Mouse (Mus musculus) heart, embryonic 11.5 days (tissue): Measurements from ENCODE around the gene Gpr107. TPM values are rescaled to one million over a fixed set of nuclear protein-coding genes. Genes with fewer than 3 reads are reported as not detected.
"Not testable (repeated sequence)": the region's sequence is repeated elsewhere in the genome, so short reads cannot be mapped to it uniquely, and the experiment has no call there.

ENCODE experiments used
- ATAC-seq: fragments of 200-750 bp; cut with Nextera tagmentation; replicated peaks from 2 replicates; pipeline ENCODE4 v1.8.0; 2017; ENCODE audit warnings: moderate library complexity; ENCODE audit not compliant: insufficient number of reproducible peaks, low FRiP score, low TSS enrichment
- H3K27ac ChIP-seq: fragments of 300-500 bp; sonication (generic); 2 replicates; pipeline ENCODE4 v1.5.1; 2014; ENCODE audit warnings: mild to moderate bottlenecking, low read depth, low read length
- H3K27me3 ChIP-seq: fragments of 300-500 bp; sonication (generic); 2 replicates; pipeline ENCODE4 v1.6.1; 2014; ENCODE audit warnings: mild to moderate bottlenecking, low read length, mixed read lengths; ENCODE audit not compliant: control insufficient read depth, insufficient read depth
- H3K36me3 ChIP-seq: fragments of 300-500 bp; sonication (generic); 2 replicates; pipeline ENCODE4 v1.6.1; 2014; ENCODE audit warnings: mild to moderate bottlenecking, low read length, moderate library complexity, mixed read lengths; ENCODE audit not compliant: control insufficient read depth, insufficient read depth
- H3K4me1 ChIP-seq: fragments of 300-500 bp; sonication (generic); 2 replicates; pipeline ENCODE4 v1.6.1; 2014; ENCODE audit warnings: low read length; ENCODE audit not compliant: control insufficient read depth, insufficient read depth
- H3K4me2 ChIP-seq: fragments of 300-500 bp; sonication (generic); 2 replicates; pipeline ENCODE4 v1.6.1; 2014; ENCODE audit warnings: mild to moderate bottlenecking, moderate library complexity
- H3K4me3 ChIP-seq: fragments of 300-500 bp; sonication (generic); 2 replicates; pipeline ENCODE4 v1.5.1; 2014; ENCODE audit warnings: low read depth, low read length
- H3K9ac ChIP-seq: fragments of 300-500 bp; sonication (generic); 2 replicates; pipeline ENCODE4 v1.6.1; 2014; ENCODE audit warnings: mild to moderate bottlenecking, low read depth, low read length, moderate library complexity
- H3K9me3 ChIP-seq: fragments of 300-500 bp; sonication (generic); replicated peaks from 2 replicates; pipeline ENCODE4 v1.6.1; 2016; ENCODE audit warnings: low read length; ENCODE audit not compliant: control insufficient read depth
- WGBS: fragments of 180-500 bp; shearing (Covaris S2); extraction: QIAGEN DNeasy Blood & Tissue Kit; methylation state at CpG from one replicate; pipeline ENCODE4 v1.1.7; 2014; ENCODE audit not compliant: insufficient replicate concordance; 5-methylcytosine and 5-hydroxymethylcytosine counted together
- polyA plus RNA-seq: library from polyadenylated mRNA; unstranded; fragments of >200 nt; fragmentation: Nextera tagmentation; extraction: Ambion mirVana; gene quantifications from 2 replicates; pipeline ENCODE4 v1.2.1, GENCODE M21; 2014

The Gpr107 gene
- polyA plus RNA-seq, 1 experiment from 2014 or later = 30.4 TPM

DNA sequence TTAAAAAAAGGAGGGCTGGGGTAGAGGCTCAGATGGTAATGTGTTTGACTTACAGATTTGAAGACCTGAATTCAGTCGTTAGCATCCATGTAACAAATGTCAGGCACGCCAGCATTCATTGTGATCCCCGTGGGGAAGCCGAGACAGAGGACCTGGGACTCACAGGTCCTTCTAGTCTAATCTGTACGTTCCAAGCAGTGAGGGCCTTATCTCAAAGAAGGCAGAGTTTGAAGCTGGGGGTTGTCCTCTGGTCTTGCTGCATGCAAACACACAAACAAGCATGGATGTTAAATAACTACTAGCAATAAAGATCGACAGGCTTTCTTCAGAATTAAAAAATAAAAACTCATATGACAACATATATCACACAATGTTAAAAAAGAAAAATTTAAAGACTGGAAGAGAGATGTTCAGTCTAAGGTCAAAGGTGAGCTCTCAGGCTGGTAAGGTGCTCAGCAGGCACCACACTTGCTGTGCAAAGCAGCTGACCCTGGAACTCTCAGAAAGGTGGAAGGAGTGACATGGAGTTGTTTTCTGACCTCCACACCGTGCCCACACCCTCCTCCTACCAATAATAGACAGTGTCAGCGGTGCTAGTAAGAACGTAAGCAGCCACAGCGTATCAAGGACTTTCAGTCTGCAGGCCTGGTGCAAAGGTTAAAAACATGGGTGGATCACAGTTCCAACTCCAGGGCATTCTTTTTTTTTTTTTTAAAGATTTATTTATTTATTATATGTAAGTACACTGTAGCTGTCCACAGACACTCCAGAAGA, 8.2 kb downstream of the Gpr107 start:
- no peak overlapping the region for H3K4me2 ChIP-seq
- H3K9ac ChIP-seq = no peak overlapping the region
- H3K36me3 ChIP-seq = no peaks in the 10 kb centered on the region
- no peak for ATAC-seq
- H3K27me3 ChIP-seq = no peaks in the 10 kb centered on the region
- no peak overlapping the region for H3K4me3 ChIP-seq
- no peaks in the 10 kb centered on the region for H3K9me3 ChIP-seq
- 52% methylated on average over 10 of the region's 10 CpGs for WGBS
- H3K27ac ChIP-seq = no peak overlapping the region
- H3K4me1 ChIP-seq = peaks cover 45% of the 10 kb centered on the region

DNA sequence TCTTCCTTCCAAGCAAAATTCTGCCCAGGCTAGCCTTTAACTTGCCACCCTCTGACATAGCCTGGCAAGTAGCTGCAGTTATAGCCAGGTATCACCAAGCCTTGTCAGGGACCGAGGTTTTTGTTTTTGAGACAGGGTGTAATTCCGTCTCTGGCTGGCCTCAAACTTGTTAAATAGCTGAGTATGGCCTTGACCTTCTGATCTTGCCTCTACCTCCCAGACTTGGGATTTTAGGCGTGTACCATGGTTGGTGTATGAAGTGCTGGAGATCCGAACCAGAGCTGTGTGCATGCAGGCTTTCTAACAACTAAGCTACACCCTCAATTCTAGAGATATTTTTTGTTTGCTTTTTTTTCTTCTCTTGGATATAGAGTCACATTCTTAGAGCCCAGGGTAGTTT, 9.5 kb downstream of the Gpr107 start:
- H3K9ac ChIP-seq = no peak overlapping the region
- H3K27ac ChIP-seq = no peak overlapping the region
- 80% methylated on average over 4 of the region's 4 CpGs for WGBS
- no peak overlapping the region for H3K4me2 ChIP-seq
- no peaks in the 10 kb centered on the region for H3K9me3 ChIP-seq
- H3K27me3 ChIP-seq = no peaks in the 10 kb centered on the region
- H3K4me1 ChIP-seq = peaks cover 54% of the 10 kb centered on the region
- no peaks in the 10 kb centered on the region for H3K36me3 ChIP-seq
- ATAC-seq = no peak
- no peak overlapping the region for H3K4me3 ChIP-seq

DNA sequence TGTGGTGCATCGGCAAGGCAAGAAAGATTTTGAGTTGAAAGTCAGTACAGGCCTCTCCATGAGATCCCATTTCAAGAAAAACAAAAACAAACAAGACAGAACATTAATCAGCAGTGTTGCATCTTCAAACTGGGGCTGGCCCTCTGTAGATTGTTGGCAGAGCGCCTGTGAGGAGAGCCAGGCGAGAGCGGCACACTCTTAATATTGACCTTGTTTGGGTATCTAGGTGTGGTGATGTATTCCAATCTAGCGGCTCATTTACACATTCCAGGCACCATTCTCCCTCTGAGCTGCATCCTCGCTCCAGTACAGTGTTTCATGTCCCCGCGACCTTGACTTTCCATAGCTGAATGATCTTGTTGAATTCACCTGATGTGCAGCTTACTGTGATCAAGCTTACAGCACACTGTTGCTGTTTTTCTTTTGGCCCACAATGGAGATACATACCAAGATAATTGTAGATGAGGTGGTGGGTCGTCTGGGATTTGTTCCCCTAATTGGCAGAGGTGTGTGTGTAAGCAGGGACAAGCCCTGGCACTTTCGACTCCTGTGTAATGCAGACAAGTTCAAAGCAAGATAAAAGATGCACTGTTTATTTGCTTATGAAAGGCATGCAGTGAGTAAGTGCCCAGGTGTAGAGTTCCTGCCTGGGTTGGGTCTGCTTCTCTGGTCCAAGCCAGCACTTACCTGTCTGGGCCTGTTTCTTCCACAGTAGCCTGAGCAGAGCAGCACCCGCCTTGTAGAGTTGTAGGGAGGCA, 11.4 kb downstream of the Gpr107 start:
- Histone ChIP-seq H3K27me3 (no peaks in the 10 kb centered on the region), H3K9me3 (no peaks in the 10 kb centered on the region), H3K36me3 (peaks cover 5% of the 10 kb centered on the region), H3K4me3 (no peak overlapping the region), H3K4me1 (peaks cover 49% of the 10 kb centered on the region), H3K27ac (peak overlapping the region; percentile 92), H3K9ac (no peak overlapping the region), H3K4me2 (no peak overlapping the region)
- 61% methylated on average over 11 of the region's 11 CpGs for WGBS
- no peak for ATAC-seq

DNA sequence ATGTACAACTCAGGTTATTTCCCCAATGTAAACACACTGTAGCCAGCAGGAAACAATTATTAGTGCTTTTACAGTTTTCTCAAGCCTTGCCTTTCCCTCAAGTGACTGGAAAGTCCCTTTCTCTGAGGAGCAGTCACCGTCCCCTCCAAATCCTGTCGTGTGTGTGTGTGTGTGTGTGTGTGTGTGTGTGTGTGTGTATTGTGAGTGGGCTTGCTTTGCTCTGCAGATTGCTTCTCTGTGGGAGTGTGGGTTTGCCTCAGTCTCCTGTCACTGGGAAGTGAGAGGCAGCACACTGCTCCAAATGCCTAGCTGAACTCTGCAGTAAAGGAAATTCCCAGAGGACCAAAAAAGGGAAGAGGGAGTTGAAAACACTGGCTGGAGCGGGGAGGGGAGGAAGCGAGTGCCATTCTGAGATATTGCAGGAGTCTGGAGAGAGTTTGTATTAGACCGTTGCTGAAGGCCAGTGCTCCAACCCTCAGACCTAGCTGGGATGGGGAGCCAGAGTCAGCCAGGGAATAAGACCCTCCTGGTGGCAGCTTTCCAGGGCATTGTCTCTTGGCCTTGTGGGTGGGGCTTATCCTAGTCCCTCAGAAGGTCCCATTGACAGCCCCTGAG, 12.8 kb downstream of the Gpr107 start:
- peak; percentile 61; the same call in 1 of the 2 replicates for ATAC-seq
- Histone ChIP-seq H3K4me3 (no peak overlapping the region), H3K9ac (peak overlapping the region; percentile 40; the same call in 1 of the 2 replicates), H3K27ac (peak overlapping the region; percentile 92), H3K27me3 (no peaks in the 10 kb centered on the region), H3K4me2 (peak overlapping the region; percentile 47), H3K36me3 (peaks cover 17% of the 10 kb centered on the region), H3K4me1 (peaks cover 39% of the 10 kb centered on the region), H3K9me3 (no peaks in the 10 kb centered on the region)
- 4% methylated on average over 5 of the region's 5 CpGs for WGBS

DNA sequence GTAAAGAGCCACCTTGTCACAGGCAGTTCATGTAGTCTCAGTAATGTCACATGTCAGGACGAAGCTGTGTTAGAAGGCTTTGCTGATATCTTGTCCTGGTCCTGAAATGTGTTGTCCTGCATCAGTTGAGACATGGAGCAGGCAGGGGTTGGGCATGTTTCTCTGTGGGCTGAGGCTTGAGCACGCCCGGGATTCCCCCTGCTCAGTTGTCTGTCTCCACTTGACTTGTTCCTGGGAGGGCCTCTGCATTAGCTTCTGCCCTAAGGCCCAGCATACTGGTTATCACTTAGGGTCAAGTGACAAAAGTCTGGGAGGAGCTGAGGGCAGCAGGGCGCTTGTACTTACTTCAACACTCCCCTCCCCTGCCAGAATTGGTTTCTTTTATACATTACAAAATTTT, 13.4 kb downstream of the Gpr107 start:
- Histone ChIP-seq H3K4me1 (peaks cover 34% of the 10 kb centered on the region), H3K4me2 (peak overlapping the region; percentile 47), H3K9me3 (no peaks in the 10 kb centered on the region), H3K4me3 (no peak overlapping the region), H3K9ac (peak overlapping the region; percentile 40; the same call in 1 of the 2 replicates), H3K36me3 (peaks cover 21% of the 10 kb centered on the region), H3K27ac (peak overlapping the region; percentile 92), H3K27me3 (no peaks in the 10 kb centered on the region)
- peak; percentile 45; the same call in 1 of the 2 replicates for ATAC-seq
- WGBS = 16% methylated on average over 4 of the region's 4 CpGs

DNA sequence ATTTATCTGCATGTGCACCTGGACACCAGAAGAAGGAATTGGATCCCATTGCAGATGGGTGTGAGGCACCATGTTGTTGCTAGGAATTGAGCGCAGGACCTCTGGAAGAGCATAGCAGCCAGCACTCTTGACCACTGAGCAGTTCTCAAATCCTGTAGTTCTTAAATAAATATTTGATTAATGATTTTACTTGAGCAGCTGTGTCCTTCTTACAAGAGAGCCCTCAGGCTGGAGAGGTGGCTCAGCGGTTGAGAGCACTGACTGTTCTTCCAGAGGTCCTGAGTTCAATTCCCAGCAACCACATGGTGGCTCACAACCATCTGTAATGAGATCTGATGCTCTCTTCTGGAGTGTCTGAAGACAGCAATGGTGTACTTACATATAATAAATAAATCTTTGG, 15.5 kb downstream of the Gpr107 start:
- H3K4me1 ChIP-seq = peaks cover 33% of the 10 kb centered on the region
- not testable (repeated sequence) for H3K4me2 ChIP-seq, H3K9me3 ChIP-seq, H3K27me3 ChIP-seq, H3K9ac ChIP-seq, H3K4me3 ChIP-seq, ATAC-seq, H3K27ac ChIP-seq
- peaks cover 32% of the 10 kb centered on the region for H3K36me3 ChIP-seq
- WGBS = 95% methylated on average over 2 of the region's 2 CpGs

DNA sequence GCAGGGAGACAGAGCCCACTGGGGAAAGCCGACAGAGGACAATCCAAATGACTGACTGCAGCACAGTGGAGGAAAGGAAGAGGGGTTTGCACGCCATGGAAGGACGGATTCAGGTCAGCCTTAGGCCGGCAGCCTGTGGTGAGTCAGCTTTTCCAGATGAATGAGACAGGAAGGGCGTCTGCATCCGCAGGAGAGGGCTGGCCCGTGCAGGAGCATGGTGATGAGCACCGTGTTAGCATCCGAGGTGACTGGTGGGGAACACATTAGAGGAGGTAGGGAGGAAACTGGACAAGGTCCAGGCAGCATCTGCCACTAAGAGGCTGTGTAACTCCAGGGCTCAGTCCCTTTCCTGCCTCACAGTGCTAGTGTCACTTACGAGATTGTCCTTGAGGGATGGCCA, 16.9 kb downstream of the Gpr107 start:
- no peak overlapping the region for H3K9ac ChIP-seq
- H3K4me2 ChIP-seq = no peak overlapping the region
- peaks cover 39% of the 10 kb centered on the region for H3K36me3 ChIP-seq
- ATAC-seq = 0 out of 2 replicates have a peak, but pooled peaks have one; percentile 11
- no peak overlapping the region for H3K4me3 ChIP-seq
- no peaks in the 10 kb centered on the region for H3K9me3 ChIP-seq
- H3K27me3 ChIP-seq = no peaks in the 10 kb centered on the region
- H3K4me1 ChIP-seq = peaks cover 22% of the 10 kb centered on the region
- H3K27ac ChIP-seq = peak overlapping the region; percentile 17; the same call in 1 of the 2 replicates
- 79% methylated on average over 10 of the region's 10 CpGs for WGBS

DNA sequence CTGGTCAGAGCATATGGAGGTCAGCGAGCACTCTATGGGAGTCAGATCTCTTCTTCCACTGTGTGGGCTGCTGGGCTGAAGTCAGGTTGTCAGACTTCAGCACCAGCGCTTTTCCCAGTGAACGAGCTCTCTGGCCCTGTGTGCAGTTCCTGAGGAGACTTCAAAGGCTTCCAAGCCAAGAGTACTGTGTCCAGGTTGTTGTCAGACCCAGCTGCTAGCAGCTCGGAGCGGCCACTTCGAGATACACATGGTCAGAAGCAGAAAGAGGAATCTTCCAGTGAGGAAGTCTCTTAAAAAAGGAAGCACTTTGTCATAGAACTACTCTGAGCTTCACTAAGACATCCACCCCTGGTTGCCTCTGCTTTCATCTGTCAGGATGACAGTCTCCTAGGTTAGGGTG, 18.0 kb downstream of the Gpr107 start:
- H3K4me3 ChIP-seq = no peak overlapping the region
- no peak overlapping the region for H3K4me2 ChIP-seq
- H3K27me3 ChIP-seq = no peaks in the 10 kb centered on the region
- H3K9ac ChIP-seq = no peak overlapping the region
- peaks cover 39% of the 10 kb centered on the region for H3K36me3 ChIP-seq
- H3K9me3 ChIP-seq = no peaks in the 10 kb centered on the region
- ATAC-seq = no peak
- 88% methylated on average over 6 of the region's 6 CpGs for WGBS
- no peak overlapping the region for H3K27ac ChIP-seq
- peaks cover 10% of the 10 kb centered on the region for H3K4me1 ChIP-seq
